Mouse (Mus musculus) c-Kit-positive CD71-positive TER-119-positive erythroid progenitor cells, embryonic 14.5 days (primary cell): ENCODE measurements around the gene Trmt112.

ENCODE experiments used
- DNase-seq: peaks from one replicate; pipeline ENCODE4 v3.0.0-alpha.2; 2013; ENCODE audit warnings: low spot score

The Trmt112 gene

DNA sequence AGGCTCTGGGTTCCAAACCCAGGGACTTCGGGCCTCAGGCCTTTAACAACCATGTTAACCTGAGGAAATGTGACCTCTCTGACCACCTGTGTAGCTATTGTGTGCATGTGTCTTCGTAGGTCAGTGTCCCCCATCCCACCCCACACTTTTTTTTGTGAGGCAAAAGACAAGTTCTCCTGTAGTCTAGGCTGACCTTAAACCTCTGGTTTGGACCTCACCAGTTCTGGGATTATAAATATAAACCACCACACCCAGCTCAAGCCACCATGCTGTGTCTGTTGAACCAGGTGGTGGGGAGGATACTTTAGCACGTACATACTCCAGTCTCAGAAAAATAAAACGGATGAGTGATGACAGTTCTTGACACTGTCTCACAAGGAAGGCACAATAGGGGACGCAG is 40.5 kb downstream of the Trmt112 start:
- DNase-seq: no peak

- no peak for DNase-seq
These were observed 41.2 kb downstream of the Trmt112 start for GRCm38 (mm10) chr19:6950613-6951153.

DNA sequence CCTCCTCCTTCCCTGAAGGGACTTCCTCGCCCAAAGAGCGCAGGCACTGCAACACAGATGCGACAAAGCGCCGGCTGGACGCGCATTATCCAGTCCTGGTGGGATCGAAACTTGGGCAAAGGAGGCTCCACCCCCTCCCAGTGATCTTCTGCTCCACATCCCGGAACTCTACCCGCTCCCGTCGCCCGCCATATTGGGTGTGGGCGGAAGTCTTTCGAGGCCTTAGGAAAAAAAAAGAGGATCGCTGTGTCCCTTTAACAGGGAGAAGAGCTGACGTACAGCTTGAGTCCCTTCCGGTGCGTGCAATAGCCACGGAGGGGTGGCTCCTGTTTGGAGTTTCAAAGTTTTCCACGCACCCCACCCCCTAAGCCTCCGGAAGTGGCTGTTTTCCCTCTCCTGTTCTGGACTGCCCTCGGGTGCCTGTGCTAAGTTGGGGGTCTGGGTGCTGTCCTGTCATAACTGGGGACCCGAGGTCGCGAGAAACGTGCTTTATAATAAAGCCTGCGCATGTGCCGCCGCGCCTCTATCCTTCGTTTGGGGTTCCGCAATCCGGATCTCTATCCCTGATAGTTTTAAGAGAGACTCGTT is 42.0 kb downstream of the Trmt112 start:
- peak; percentile 75 for DNase-seq

DNA sequence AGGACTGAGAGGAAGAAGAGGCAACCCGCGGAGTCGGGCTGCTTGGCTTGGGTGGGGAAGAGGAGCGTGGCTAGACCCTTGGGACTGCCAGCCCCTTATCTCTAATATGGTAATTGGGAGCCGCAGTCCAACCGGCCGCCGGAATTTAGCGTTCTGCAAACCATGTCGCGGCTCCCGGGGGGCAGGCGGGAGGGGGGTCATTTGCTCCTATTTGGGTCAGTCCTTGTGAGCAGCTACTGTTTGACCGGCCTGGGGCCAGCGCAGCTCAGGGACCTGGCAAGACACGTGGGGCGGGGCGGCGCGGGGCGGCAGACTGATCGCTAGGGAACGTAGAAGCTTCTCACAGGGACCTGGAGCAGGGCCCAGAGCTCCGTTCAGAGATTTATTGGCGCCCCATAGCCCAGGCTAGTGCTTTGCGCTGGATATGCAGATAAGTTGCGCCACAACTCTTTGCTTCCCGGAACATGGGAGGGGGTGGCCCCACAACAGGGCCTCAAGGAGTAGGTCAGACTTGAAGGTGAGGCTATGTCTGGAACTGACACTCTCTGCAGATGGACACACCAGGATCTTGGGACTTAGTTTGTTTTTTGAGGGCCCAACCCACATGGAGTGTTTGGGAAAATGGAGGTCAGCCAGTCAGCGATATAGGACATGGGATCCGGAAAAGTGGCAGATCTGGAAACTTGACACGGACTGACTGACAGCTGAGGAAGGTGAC is 42.7 kb downstream of the Trmt112 start:
- DNase-seq: no peak

DNA sequence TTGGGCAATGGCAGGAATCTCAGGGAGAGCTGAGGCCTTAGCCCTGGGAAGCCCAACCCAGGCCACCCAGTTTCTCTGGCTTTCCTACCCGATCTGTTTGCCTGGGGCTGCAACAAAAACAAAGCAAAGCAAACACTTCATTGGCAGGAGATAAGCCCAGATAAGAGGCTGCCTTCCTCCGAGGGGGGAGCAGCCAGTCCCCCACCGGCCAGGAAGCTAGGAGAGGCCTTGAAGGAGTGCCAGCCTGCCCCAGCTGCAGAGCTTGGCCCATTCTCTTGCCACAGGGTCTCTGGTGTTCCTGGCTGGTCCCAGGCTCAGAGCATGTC is 43.2 kb downstream of the Trmt112 start:
- DNase-seq: no peak

- DNase-seq: no peak
These were observed 44.5 kb downstream of the Trmt112 start for GRCm38 (mm10) chr19:6954046-6954445.

DNA sequence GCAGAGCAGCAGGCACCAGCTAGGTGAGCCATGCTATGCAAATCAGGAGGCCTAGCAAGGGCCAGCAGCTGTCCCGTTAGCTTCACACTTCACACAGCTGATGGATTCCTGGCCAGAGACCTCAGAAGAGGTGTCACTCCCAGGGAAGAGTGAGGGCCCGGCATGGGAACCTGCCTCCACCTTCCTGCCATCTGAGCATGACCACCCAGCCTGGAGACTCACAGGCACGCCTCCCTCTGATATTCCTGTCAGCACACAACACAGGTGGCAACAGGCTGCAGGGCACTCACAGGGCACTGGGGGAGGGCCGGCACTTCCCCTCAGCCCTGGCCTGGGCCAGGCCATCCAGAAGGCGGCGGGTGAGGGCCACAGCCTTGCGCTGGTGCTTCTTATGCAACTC is 45.9 kb downstream of the Trmt112 start:
- DNase-seq: no peak

- DNase-seq: no peak
These were observed 47.0 kb downstream of the Trmt112 start for GRCm38 (mm10) chr19:6956461-6956860.
